Mouse (Mus musculus): Measurements from ENCODE around the gene Dolpp1. TPM values are rescaled to one million over a fixed set of nuclear protein-coding genes. Genes with fewer than 3 reads are reported as not detected.

The Dolpp1 gene
- total RNA-seq, 2 experiments from 2014 or later: 4.6 to 5.4 TPM

- no peak for ATAC-seq (replicated peaks; ENCODE audit: low FRiP score, poor library complexity, severe bottlenecking)
These were observed 45.7 kb downstream of the Dolpp1 start for GRCm38 (mm10) chr2:30437791-30438190.

- no peak for ATAC-seq (replicated peaks; ENCODE audit: low FRiP score, poor library complexity, severe bottlenecking)
These were observed 47.6 kb downstream of the Dolpp1 start for GRCm38 (mm10) chr2:30439631-30440030.

GRCm38 (mm10) chr2:30440211-30440700, 48.2 kb downstream of the Dolpp1 start:
- no peak for ATAC-seq (replicated peaks; ENCODE audit: low FRiP score, poor library complexity, severe bottlenecking)

GRCm38 (mm10) chr2:30440701-30441517, 48.9 kb downstream of the Dolpp1 start:
- peak; percentile 47 for ATAC-seq (replicated peaks; ENCODE audit: low FRiP score, poor library complexity, severe bottlenecking)

- ATAC-seq (replicated peaks; ENCODE audit: low FRiP score, poor library complexity, severe bottlenecking): no peak
These were observed 49.8 kb downstream of the Dolpp1 start for GRCm38 (mm10) chr2:30441518-30442497.

- ATAC-seq (replicated peaks; ENCODE audit: low FRiP score, poor library complexity, severe bottlenecking): no peak
These were observed 50.4 kb downstream of the Dolpp1 start for GRCm38 (mm10) chr2:30442498-30442890.

GRCm38 (mm10) chr2:30443281-30443680, 51.2 kb downstream of the Dolpp1 start:
- no peak for ATAC-seq (replicated peaks; ENCODE audit: low FRiP score, poor library complexity, severe bottlenecking)

GRCm38 (mm10) chr2:30444006-30444405, 52.0 kb downstream of the Dolpp1 start:
- no peak for ATAC-seq (replicated peaks; ENCODE audit: low FRiP score, poor library complexity, severe bottlenecking)

- no peak for ATAC-seq (replicated peaks; ENCODE audit: low FRiP score, poor library complexity, severe bottlenecking)
These were observed 52.4 kb downstream of the Dolpp1 start for GRCm38 (mm10) chr2:30444450-30444849.

GRCm38 (mm10) chr2:30445312-30445711, 53.3 kb downstream of the Dolpp1 start:
- ATAC-seq (replicated peaks; ENCODE audit: low FRiP score, poor library complexity, severe bottlenecking): no peak

GRCm38 (mm10) chr2:30446891-30447826, 55.1 kb downstream of the Dolpp1 start:
- ATAC-seq (replicated peaks; ENCODE audit: low FRiP score, poor library complexity, severe bottlenecking): no peak

GRCm38 (mm10) chr2:30448371-30448770, 56.3 kb downstream of the Dolpp1 start:
- ATAC-seq (replicated peaks; ENCODE audit: low FRiP score, poor library complexity, severe bottlenecking): no peak

Other genes with a start within 250 kb of the Dolpp1 start
- not detected in 2 replicates for gene Endog, start 220.8 kb upstream of the Dolpp1 start, total RNA-seq (2015; ENCODE audit: low replicate concordance)
- gene Endog, start 220.8 kb upstream of the Dolpp1 start, total RNA-seq (2017; ENCODE audit: low replicate concordance): 1.7 TPM in 1 of 2 replicates, not detected in the other
- gene Spout1, start 213.8 kb upstream of the Dolpp1 start, total RNA-seq (2015; ENCODE audit: low replicate concordance): 2.9 and 10.5 TPM in 2 replicates
- gene Spout1, start 213.8 kb upstream of the Dolpp1 start, total RNA-seq (2017; ENCODE audit: low replicate concordance): 3.5 and 7.6 TPM in 2 replicates
- 3.2 TPM in 1 of 2 replicates, not detected in the other for gene Kyat1, start 186.4 kb upstream of the Dolpp1 start, total RNA-seq (2015; ENCODE audit: low replicate concordance)
- 1.8 and 2.3 TPM in 2 replicates for gene Kyat1, start 186.4 kb upstream of the Dolpp1 start, total RNA-seq (2017; ENCODE audit: low replicate concordance)
- gene Lrrc8a, start 154.5 kb upstream of the Dolpp1 start, total RNA-seq (2015; ENCODE audit: low replicate concordance): 9.6 and 11.9 TPM in 2 replicates
- 6.9 and 10.7 TPM in 2 replicates for gene Lrrc8a, start 154.5 kb upstream of the Dolpp1 start, total RNA-seq (2017; ENCODE audit: low replicate concordance)
- not detected in 2 replicates for gene Gm28035, start 151.7 kb upstream of the Dolpp1 start, total RNA-seq (2015; ENCODE audit: low replicate concordance)
- gene Gm28035, start 151.7 kb upstream of the Dolpp1 start, total RNA-seq (2017; ENCODE audit: low replicate concordance): 0.13 TPM in 1 of 2 replicates, not detected in the other
- 6.1 and 11.3 TPM in 2 replicates for gene Phyhd1, start 126.1 kb upstream of the Dolpp1 start, total RNA-seq (2015; ENCODE audit: low replicate concordance)
- 2.8 and 9.6 TPM in 2 replicates for gene Phyhd1, start 126.1 kb upstream of the Dolpp1 start, total RNA-seq (2017; ENCODE audit: low replicate concordance)
- gene Gm28038, start 111.2 kb upstream of the Dolpp1 start, total RNA-seq (2015; ENCODE audit: low replicate concordance): not detected in 2 replicates
- gene Gm28038, start 111.2 kb upstream of the Dolpp1 start, total RNA-seq (2017; ENCODE audit: low replicate concordance): not detected in 2 replicates
- 1.3 TPM in 1 of 2 replicates, not detected in the other for gene Dolk, start 105.9 kb upstream of the Dolpp1 start, total RNA-seq (2015; ENCODE audit: low replicate concordance)
- 1.0 TPM in 1 of 2 replicates, not detected in the other for gene Dolk, start 105.9 kb upstream of the Dolpp1 start, total RNA-seq (2017; ENCODE audit: low replicate concordance)
- 15.5 and 19.3 TPM in 2 replicates for gene Nup188, start 105.9 kb upstream of the Dolpp1 start, total RNA-seq (2015; ENCODE audit: low replicate concordance)
- 12.1 and 13.9 TPM in 2 replicates for gene Nup188, start 105.9 kb upstream of the Dolpp1 start, total RNA-seq (2017; ENCODE audit: low replicate concordance)
- gene Sh3glb2, start 32.9 kb upstream of the Dolpp1 start, total RNA-seq (2015; ENCODE audit: low replicate concordance): 6.5 and 8.4 TPM in 2 replicates
- gene Sh3glb2, start 32.9 kb upstream of the Dolpp1 start, total RNA-seq (2017; ENCODE audit: low replicate concordance): 5.4 and 10.8 TPM in 2 replicates
- 3.8 and 7.2 TPM in 2 replicates for gene Miga2, start 28.0 kb upstream of the Dolpp1 start, total RNA-seq (2015; ENCODE audit: low replicate concordance)
- 12.4 and 18.7 TPM in 2 replicates for gene Miga2, start 28.0 kb upstream of the Dolpp1 start, total RNA-seq (2017; ENCODE audit: low replicate concordance)
- 80.9 and 111 TPM in 2 replicates for gene Crat, start 23.6 kb downstream of the Dolpp1 start, total RNA-seq (2015; ENCODE audit: low replicate concordance)
- gene Crat, start 23.6 kb downstream of the Dolpp1 start, total RNA-seq (2017; ENCODE audit: low replicate concordance): 33.9 and 79.7 TPM in 2 replicates
- 118 and 151 TPM in 2 replicates for gene Ptpa, start 23.8 kb downstream of the Dolpp1 start, total RNA-seq (2015; ENCODE audit: low replicate concordance)
- gene Ptpa, start 23.8 kb downstream of the Dolpp1 start, total RNA-seq (2017; ENCODE audit: low replicate concordance): 103 and 168 TPM in 2 replicates
- gene Ier5l, start 82.0 kb downstream of the Dolpp1 start, total RNA-seq (2015; ENCODE audit: low replicate concordance): not detected in 2 replicates
- gene Ier5l, start 82.0 kb downstream of the Dolpp1 start, total RNA-seq (2017; ENCODE audit: low replicate concordance): 0.51 TPM in 1 of 2 replicates, not detected in the other
- gene Cstad, start 202.8 kb downstream of the Dolpp1 start, total RNA-seq (2015; ENCODE audit: low replicate concordance): not detected in 2 replicates
- not detected in 2 replicates for gene Cstad, start 202.8 kb downstream of the Dolpp1 start, total RNA-seq (2017; ENCODE audit: low replicate concordance)

Measured in erythroid progenitor cell, adult 5-6 weeks (primary cell).